Mouse (Mus musculus) heart, embryonic 12.5 days (tissue): ENCODE data around the gene Nanp. TPM values are rescaled to one million over a fixed set of nuclear protein-coding genes. Genes with fewer than 3 reads are reported as not detected.

Experiments
- ATAC-seq: fragments of 200-750 bp; cut with Nextera tagmentation; 2 replicates; pipeline ENCODE4 v1.8.0; 2017; ENCODE audit warnings: moderate TSS enrichment, moderate library complexity; ENCODE audit not compliant: insufficient number of reproducible peaks, low FRiP score
- H3K27ac ChIP-seq: fragments of 300-500 bp; sonication (generic); 2 replicates; pipeline ENCODE4 v1.5.1; 2016; ENCODE audit warnings: mild to moderate bottlenecking, moderate library complexity; ENCODE audit not compliant: poor library complexity, severe bottlenecking
- H3K27me3 ChIP-seq: fragments of 300-500 bp; sonication (generic); replicated peaks from 2 replicates; pipeline ENCODE4 v1.6.1; 2016; ENCODE audit warnings: mild to moderate bottlenecking, moderate library complexity
- H3K36me3 ChIP-seq: fragments of 300-500 bp; sonication (generic); 2 replicates; pipeline ENCODE4 v1.6.1; 2016; ENCODE audit warnings: mild to moderate bottlenecking, moderate library complexity
- H3K4me1 ChIP-seq: fragments of 300-500 bp; sonication (generic); replicated peaks from 2 replicates; pipeline ENCODE4 v1.6.1; 2016; ENCODE audit warnings: mild to moderate bottlenecking
- H3K4me2 ChIP-seq: fragments of 300-500 bp; sonication (generic); 2 replicates; pipeline ENCODE4 v1.6.1; 2016; ENCODE audit warnings: mild to moderate bottlenecking, moderate library complexity
- H3K4me3 ChIP-seq: fragments of 300-500 bp; sonication (generic); 2 replicates; pipeline ENCODE4 v1.5.1; 2016; ENCODE audit warnings: mild to moderate bottlenecking
- H3K9ac ChIP-seq: fragments of 300-500 bp; sonication (generic); 2 replicates; pipeline ENCODE4 v1.6.1; 2016; ENCODE audit warnings: mild to moderate bottlenecking, moderate library complexity
- H3K9me3 ChIP-seq: fragments of 300-500 bp; sonication (generic); replicated peaks from 2 replicates; pipeline ENCODE4 v1.6.1; 2016; ENCODE audit warnings: mild to moderate bottlenecking, moderate library complexity
- WGBS: fragments of 180-500 bp; shearing (Covaris S2); methylation state at CpG from one replicate; pipeline ENCODE4 v1.1.7; 2016; 5-methylcytosine and 5-hydroxymethylcytosine counted together
- polyA plus RNA-seq: library from polyadenylated mRNA; unstranded; fragments of >200 nt; fragmentation: Nextera tagmentation; extraction: Ambion mirVana; gene quantifications from 2 replicates; pipeline ENCODE4 v1.2.1, GENCODE M21; 2016

Nanp gene
- polyA plus RNA-seq = 23.5 and 23.7 TPM in 2 replicates

DNA sequence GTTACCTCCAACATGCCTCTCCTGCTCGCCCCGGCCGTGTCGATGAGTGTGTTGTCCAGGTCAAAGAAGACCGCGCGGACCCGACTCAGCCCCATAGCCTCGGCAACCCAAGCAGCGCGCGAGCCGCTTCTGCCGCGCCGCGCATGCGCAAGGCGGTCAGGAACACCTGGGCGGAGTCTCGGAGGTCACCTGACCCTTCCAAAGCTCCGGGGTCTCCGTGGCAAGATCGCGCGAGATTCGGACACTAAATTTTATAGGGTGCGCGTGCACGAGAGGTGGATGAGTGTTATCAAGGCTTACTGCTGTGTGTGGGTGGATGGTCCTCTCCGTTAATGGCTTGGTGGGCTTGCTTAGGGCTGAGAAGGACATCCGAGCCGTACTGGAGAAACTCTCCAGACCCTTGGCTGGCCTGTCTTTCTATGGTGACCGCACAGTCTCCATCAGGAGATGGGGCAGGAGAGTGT is at the start of gene Nanp, which contains the start of gene Ninl:
Gene Nanp, minus strand, starts transcription at position 167 of the 464 bp plus-strand sequence.
Gene Ninl, minus strand, starts transcription at position 151 of the 464 bp plus-strand sequence.
- ATAC-seq = peak; percentile 95
- no peaks in the 10 kb centered on the region for H3K27me3 ChIP-seq
- H3K36me3 ChIP-seq = no peaks in the 10 kb centered on the region
- peaks cover 14% of the 10 kb centered on the region for H3K4me1 ChIP-seq
- peak within 1 kb of the TSS; percentile 76 for H3K4me2 ChIP-seq
- H3K9me3 ChIP-seq = no peaks in the 10 kb centered on the region
- under 1% methylated on average over 34 of the region's 34 CpGs for WGBS
- H3K27ac ChIP-seq = peak within 1 kb of the TSS; percentile 73
- H3K9ac ChIP-seq = peak within 1 kb of the TSS; percentile 93
- peak within 1 kb of the TSS; percentile 83 for H3K4me3 ChIP-seq

DNA sequence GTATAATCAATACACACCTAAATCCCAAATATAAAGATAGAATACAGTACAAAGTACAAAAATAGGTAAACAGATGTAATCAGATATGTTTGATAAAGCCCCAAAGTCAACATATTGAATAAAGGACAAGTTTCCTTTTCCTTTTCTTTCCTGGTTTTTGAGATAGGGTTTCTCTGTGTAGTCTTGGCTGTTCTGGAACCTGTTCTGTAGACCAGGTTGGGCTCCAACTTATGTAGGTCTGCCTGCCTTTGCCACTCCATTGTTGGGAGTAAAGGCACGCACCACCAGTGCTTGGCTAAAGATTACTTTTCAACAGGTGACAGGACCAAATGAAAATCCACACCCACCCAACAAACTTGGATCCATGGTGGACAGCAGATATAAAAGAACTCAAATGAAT is 17.4 kb upstream of the Nanp start:
- H3K27ac ChIP-seq = no peak overlapping the region
- H3K9ac ChIP-seq = no peak overlapping the region
- H3K4me3 ChIP-seq = no peak overlapping the region
- no peaks in the 10 kb centered on the region for H3K4me1 ChIP-seq
- H3K36me3 ChIP-seq = no peaks in the 10 kb centered on the region
- H3K27me3 ChIP-seq = no peaks in the 10 kb centered on the region
- WGBS = 82% methylated on average over 1 of the region's 1 CpGs
- H3K4me2 ChIP-seq = no peak overlapping the region
- H3K9me3 ChIP-seq = 0 out of 2 replicates have a peak, but pooled peaks cover 3% of the 10 kb centered on the region
- ATAC-seq = no peak

DNA sequence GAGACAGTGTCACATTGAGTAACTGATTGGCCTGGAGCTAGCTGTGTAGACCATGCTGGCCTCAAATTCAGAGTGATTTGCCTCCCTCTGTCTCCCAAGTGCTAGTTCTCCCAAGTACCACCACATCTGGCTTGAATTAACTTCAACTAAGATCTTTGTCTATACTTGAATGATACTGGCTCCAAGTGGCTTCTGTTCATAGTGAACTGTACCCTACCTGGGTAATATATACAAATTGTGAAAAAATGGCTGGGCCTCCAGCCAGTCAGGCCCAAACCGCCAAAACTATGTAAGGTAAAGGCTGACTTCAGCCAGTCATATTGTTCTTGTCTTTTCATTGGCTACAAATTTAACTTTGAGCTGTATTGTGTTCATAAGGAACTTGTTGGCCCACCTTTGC is 1.2 kb upstream of the Nanp start:
- no peak overlapping the region for H3K27ac ChIP-seq
- H3K9ac ChIP-seq = no peak overlapping the region
- H3K27me3 ChIP-seq = no peaks in the 10 kb centered on the region
- 84% methylated on average over 1 of the region's 1 CpGs for WGBS
- no peak overlapping the region for H3K4me2 ChIP-seq
- H3K4me3 ChIP-seq = no peak overlapping the region
- no peak for ATAC-seq
- no peaks in the 10 kb centered on the region for H3K9me3 ChIP-seq
- H3K4me1 ChIP-seq = peaks cover 14% of the 10 kb centered on the region
- no peaks in the 10 kb centered on the region for H3K36me3 ChIP-seq

DNA sequence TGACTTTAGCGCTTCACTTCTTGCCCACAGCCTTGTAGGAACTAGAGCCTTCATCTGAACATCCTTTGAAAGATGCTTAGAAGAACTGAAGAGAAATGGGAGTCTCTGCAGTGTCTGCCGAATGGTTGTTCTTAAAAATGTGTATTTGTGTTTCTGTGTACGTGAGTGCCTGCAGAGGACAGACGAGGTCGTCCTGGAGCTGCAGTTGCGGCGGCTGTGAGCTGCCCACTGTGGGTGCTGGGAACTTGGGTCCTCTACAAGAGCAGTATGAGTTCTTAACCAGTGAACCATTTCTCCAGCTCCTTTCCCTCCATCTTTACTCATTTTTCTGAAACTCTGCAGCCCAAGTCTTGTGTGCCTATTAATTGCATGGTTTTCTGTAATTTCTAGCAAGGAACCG is 528 bp upstream of the Nanp start:
- Histone ChIP-seq H3K4me1 (peaks cover 14% of the 10 kb centered on the region), H3K9ac (peak overlapping the region; percentile 93), H3K27me3 (no peaks in the 10 kb centered on the region), H3K36me3 (no peaks in the 10 kb centered on the region), H3K27ac (peak overlapping the region; percentile 18; the same call in 1 of the 2 replicates), H3K9me3 (no peaks in the 10 kb centered on the region), H3K4me2 (peak overlapping the region; percentile 76), H3K4me3 (peak overlapping the region; percentile 83)
- 42% methylated on average over 8 of the region's 8 CpGs for WGBS
- ATAC-seq = no peak; the same call in 1 of the 2 replicates

DNA sequence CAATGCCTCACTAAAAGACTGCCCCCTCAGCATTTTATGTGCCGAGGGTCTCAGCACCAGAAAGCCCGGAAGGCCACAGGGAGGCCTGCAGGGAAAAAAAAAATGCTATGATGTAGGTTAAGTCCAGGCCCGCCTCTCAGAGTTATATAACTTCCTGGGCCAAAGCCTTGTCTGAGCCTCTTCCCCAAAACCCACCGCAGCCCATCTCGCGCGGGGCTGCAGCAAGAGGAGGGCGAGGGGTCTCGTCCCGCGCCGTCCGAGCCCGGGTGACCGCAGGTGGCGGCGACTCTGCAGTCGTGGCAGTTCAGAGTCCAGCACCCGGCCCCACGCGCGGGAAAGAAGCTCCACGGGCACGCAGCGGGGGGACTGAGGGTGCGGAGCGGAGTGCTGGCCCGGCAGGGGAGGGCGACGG is 381 bp downstream of the Nanp start:
- peak overlapping the region; percentile 73 for H3K27ac ChIP-seq
- peaks cover 14% of the 10 kb centered on the region for H3K4me1 ChIP-seq
- WGBS = under 1% methylated on average over 30 of the region's 30 CpGs
- ATAC-seq = peak; percentile 72
- H3K4me2 ChIP-seq = peak overlapping the region; percentile 76
- H3K9me3 ChIP-seq = no peaks in the 10 kb centered on the region
- H3K4me3 ChIP-seq = peak overlapping the region; percentile 83
- no peaks in the 10 kb centered on the region for H3K36me3 ChIP-seq
- peak overlapping the region; percentile 93 for H3K9ac ChIP-seq
- H3K27me3 ChIP-seq = no peaks in the 10 kb centered on the region

DNA sequence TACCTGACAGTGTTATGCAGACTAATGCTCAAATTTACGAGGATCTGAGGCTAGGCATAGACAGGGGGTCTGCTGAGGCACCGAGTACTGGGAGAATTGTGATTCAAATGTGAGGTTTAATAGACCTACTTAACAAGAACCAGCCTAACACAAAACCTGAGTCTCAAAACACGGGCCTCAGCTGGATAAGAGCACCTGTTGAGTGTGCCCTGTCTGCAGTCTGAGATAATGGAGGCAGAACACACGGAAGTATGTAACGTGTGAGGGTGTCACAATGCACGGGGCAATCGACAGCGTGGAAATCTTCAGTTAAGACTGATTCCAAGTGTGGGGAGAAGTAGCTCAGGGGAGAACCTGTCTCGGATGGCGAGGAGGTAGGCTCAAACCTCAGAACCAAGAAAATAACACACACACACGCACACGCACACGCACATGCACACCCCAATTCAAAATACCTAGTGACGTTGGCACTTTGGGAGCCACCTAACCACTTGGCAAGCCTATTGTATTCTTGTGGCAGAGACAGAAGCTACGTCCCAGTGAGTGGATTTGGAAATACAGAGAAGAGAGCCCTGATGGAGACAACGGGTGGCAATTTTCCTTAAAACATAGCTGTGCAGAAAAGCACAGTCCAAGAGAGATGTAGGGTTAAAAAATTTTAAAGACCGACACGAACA is 1.2 kb downstream of the Nanp start:
- Histone ChIP-seq H3K4me3 (peak overlapping the region; percentile 83), H3K27me3 (no peaks in the 10 kb centered on the region), H3K9ac (peak overlapping the region; percentile 93), H3K4me1 (peaks cover 14% of the 10 kb centered on the region), H3K9me3 (no peaks in the 10 kb centered on the region), H3K4me2 (peak overlapping the region; percentile 76), H3K36me3 (no peaks in the 10 kb centered on the region), H3K27ac (0 out of 2 replicates have a peak overlapping the region, but pooled peaks have one; percentile 73)
- ATAC-seq = 0 out of 2 replicates have a peak, but pooled peaks have one; percentile 51
- 49% methylated on average over 18 of the region's 18 CpGs for WGBS

DNA sequence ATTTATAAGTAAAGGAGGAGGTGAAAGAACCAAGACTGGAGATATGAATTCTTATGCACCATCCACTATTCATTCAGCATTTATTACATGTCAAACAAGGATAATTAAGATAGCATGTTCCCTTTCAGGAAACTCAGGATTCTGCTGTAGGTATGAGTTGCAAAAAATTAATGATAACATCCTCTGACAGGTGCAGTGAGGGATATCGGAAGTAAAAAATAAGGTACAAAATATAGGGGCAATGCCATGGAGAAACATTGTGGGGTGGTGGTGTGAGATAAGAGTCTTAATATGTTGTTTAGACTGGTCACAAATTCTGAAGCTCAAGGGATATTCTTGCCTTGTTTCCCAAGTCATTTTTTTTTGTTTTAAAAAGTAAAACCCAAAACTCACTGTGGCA is 1.9 kb downstream of the Nanp start:
- Histone ChIP-seq H3K4me1 (peaks cover 14% of the 10 kb centered on the region), H3K4me3 (no peak overlapping the region; the same call in 1 of the 2 replicates), H3K27ac (no peak overlapping the region), H3K4me2 (no peak overlapping the region; the same call in 1 of the 2 replicates), H3K27me3 (no peaks in the 10 kb centered on the region), H3K36me3 (peaks cover 2% of the 10 kb centered on the region; the same call in 1 of the 2 replicates), H3K9ac (no peak overlapping the region), H3K9me3 (no peaks in the 10 kb centered on the region)
- WGBS = 90% methylated on average over 1 of the region's 1 CpGs
- ATAC-seq = no peak

DNA sequence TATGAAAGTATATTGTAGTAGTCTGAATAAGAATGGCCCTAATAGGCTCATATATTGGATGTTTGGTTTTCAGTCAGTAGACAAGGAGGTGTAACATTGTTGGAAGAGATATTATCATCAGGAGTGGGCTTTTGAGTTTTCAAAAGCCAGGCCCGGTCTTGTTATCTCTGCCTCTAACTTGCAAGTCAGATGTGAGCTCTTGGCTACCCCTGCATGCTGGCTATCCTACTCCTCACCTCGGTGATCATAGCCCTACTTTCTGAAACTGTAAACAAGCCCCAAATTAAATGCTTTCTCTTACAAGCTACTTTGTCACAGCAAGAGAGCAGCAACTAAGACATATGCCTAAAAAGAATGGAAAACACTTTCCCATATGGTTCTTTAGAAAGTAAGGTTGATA is 2.5 kb downstream of the Nanp start:
- H3K9me3 ChIP-seq = no peaks in the 10 kb centered on the region
- H3K36me3 ChIP-seq = peaks cover 2% of the 10 kb centered on the region; the same call in 1 of the 2 replicates
- ATAC-seq = no peak
- WGBS = 72% methylated on average over 2 of the region's 2 CpGs
- H3K27me3 ChIP-seq = no peaks in the 10 kb centered on the region
- H3K27ac ChIP-seq = no peak overlapping the region
- no peak overlapping the region for H3K9ac ChIP-seq
- H3K4me1 ChIP-seq = peaks cover 14% of the 10 kb centered on the region
- no peak overlapping the region for H3K4me2 ChIP-seq
- no peak overlapping the region for H3K4me3 ChIP-seq

DNA sequence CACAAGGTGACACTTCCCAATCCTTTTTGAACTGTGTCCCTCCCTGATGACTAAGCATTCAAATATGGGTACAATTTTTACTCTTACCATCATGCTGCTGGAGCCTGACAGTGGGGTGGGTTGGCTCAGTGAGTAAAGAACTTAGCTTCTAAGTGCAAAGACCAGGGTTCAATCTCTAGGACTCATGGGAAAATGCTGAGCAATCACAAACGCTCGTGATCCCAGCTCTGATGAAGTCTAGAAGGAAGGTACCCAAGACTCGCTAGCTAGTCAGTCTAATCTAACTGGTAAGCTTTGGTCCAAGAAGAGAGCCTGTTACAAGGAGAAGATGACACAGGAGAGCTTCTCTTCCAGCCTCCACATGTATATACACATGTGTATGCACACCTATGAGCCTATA is 4.8 kb downstream of the Nanp start:
- ATAC-seq = no peak
- no peaks in the 10 kb centered on the region for H3K27me3 ChIP-seq
- H3K4me1 ChIP-seq = peaks cover 9% of the 10 kb centered on the region
- WGBS = 87% methylated on average over 3 of the region's 3 CpGs
- no peaks in the 10 kb centered on the region for H3K9me3 ChIP-seq
- no peak overlapping the region for H3K9ac ChIP-seq
- peaks cover 3% of the 10 kb centered on the region for H3K36me3 ChIP-seq
- no peak overlapping the region for H3K27ac ChIP-seq
- H3K4me2 ChIP-seq = no peak overlapping the region
- H3K4me3 ChIP-seq = no peak overlapping the region

DNA sequence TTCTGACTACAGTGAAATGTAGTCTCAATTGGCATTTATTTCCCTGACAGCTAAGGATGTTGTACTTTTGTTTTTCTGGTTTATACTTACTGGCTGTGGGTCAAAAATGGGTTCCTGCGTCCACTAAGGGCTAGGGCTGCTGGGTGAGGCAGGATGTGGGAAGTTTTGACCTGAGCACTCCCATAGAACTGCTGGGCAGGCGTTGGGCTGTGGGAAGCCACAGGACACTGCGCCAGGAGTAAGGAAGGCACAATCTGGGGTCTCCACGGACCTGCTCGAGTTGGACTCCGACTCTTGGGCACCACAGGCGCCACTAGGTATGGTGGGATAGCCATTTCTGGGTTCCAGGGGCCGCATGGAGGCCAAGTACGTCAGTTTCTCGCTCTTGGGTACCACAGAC is 18.0 kb downstream of the Nanp start:
- WGBS = 87% methylated on average over 10 of the region's 10 CpGs

DNA sequence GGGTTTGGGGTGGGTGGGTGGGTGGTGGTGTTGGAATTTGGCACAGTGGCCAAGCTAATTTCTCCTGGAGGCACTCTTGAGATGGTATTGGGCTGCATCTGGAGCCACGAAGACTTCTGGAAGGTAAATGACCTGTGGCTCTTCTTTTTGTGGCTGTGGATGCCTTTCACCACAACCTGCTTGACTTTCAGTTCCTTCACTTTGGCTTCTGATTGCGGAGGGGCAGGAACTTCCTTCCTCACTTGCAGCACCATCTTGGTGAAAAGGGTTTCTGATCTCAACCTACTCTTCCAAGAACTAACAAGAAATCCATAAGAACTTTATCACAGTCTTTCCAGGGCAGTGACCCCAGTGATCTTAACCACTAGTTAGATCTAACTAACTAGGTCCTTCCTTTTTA is 23.9 kb downstream of the Nanp start:
- Histone ChIP-seq H3K9me3 (no peaks in the 10 kb centered on the region), H3K4me1 (no peaks in the 10 kb centered on the region), H3K27ac (no peak overlapping the region), H3K27me3 (no peaks in the 10 kb centered on the region), H3K4me2 (no peak overlapping the region), H3K9ac (no peak overlapping the region), H3K4me3 (no peak overlapping the region), H3K36me3 (no peaks in the 10 kb centered on the region)
- ATAC-seq = no peak
- 74% methylated on average over 2 of the region's 2 CpGs for WGBS

More for the DNA sequence above, 18.0 kb downstream of the Nanp start:
- ATAC-seq = no peak
- no peak overlapping the region for H3K4me2 ChIP-seq
- H3K4me1 ChIP-seq = no peaks in the 10 kb centered on the region
- H3K27ac ChIP-seq = no peak overlapping the region
- no peak overlapping the region for H3K9ac ChIP-seq
- H3K27me3 ChIP-seq = no peaks in the 10 kb centered on the region
- no peak overlapping the region for H3K4me3 ChIP-seq
- no peaks in the 10 kb centered on the region for H3K36me3 ChIP-seq
- H3K9me3 ChIP-seq = no peaks in the 10 kb centered on the region
